Comparison of ENCODE assay signal across 7 mouse cellular contexts in genomic region chr15:99726549-99726948, GRCm38 (mm10). TPM values are rescaled to one million over a fixed set of nuclear protein-coding genes. Genes with fewer than 3 reads are reported as not detected.
DNase-seq lines count a peak whose midpoint lies in the region; ATAC-seq and TF ChIP-seq lines count a peak whose summit lies in the region.

No protein-coding gene starts in this region.

- H3K9me3 ChIP-seq in liver, embryonic 11.5 days (ENCODE audit: control insufficient read depth, low read length) = peaks cover 5% of the 10 kb centered on the region; the same call in 1 of the 2 replicates
- H3K9me3 ChIP-seq in limb, embryonic 11.5 days (ENCODE audit: control insufficient read depth, low read length) = peaks cover 3% of the 10 kb centered on the region; the same call in 1 of the 2 replicates
- H3K9me3 ChIP-seq in stomach, embryonic 14.5 days (ENCODE audit: control insufficient read depth, low read depth, low read length) = no peaks in the 10 kb centered on the region

- peak overlapping the region; percentile 88 for H3K4me3 ChIP-seq in liver, embryonic 11.5 days (ENCODE audit: low read depth, low read length)
- H3K4me3 ChIP-seq in embryonic fibroblast, embryonic 13.5 days (ENCODE audit: insufficient read depth, low read length) = peak overlapping the region; percentile 91
- peak overlapping the region; percentile 78 for H3K4me3 ChIP-seq in limb, embryonic 11.5 days (ENCODE audit: low read depth, low read length)
- peak overlapping the region; percentile 96 for H3K4me3 ChIP-seq in stomach, embryonic 14.5 days (ENCODE audit: low read depth, low read length)

- H3K4me1 ChIP-seq in liver, embryonic 11.5 days (replicated peaks; ENCODE audit: control insufficient read depth, insufficient read depth, low read length) = peaks cover 30% of the 10 kb centered on the region
- 0 out of 2 replicates have a peak, but pooled peaks cover 7% of the 10 kb centered on the region for H3K4me1 ChIP-seq in embryonic fibroblast, embryonic 13.5 days (ENCODE audit: control insufficient read depth, insufficient read depth, low read length)
- peaks cover 19% of the 10 kb centered on the region; the same call in 1 of the 2 replicates for H3K4me1 ChIP-seq in limb, embryonic 11.5 days (ENCODE audit: control insufficient read depth, insufficient read depth, low read length)
- peaks cover 19% of the 10 kb centered on the region for H3K4me1 ChIP-seq in stomach, embryonic 14.5 days (ENCODE audit: control insufficient read depth, insufficient read depth, low read length)

- peak overlapping the region; percentile 87 for H3K9ac ChIP-seq in liver, embryonic 11.5 days (ENCODE audit: low read depth, low read length)
- no peak overlapping the region; the same call in 1 of the 2 replicates for H3K9ac ChIP-seq in limb, embryonic 11.5 days (ENCODE audit: low read length)
- H3K9ac ChIP-seq in stomach, embryonic 14.5 days (replicated peaks; ENCODE audit: low read depth, low read length) = peak overlapping the region; percentile 93; the same call in 1 of the 2 replicates

- no peak for ATAC-seq in liver, embryonic 11.5 days (replicated peaks; ENCODE audit: low FRiP score)
- no peak for ATAC-seq in limb, embryonic 11.5 days (ENCODE audit: insufficient number of reproducible peaks, low FRiP score, low TSS enrichment, low read depth)
- no peak for ATAC-seq in stomach, embryonic 14.5 days (ENCODE audit: insufficient number of reproducible peaks, insufficient read depth, low FRiP score, low read depth)
- ATAC-seq in monocyte, adult 5-6 weeks (replicated peaks; ENCODE audit: insufficient number of reproducible peaks, low FRiP score, low TSS enrichment, poor library complexity, severe bottlenecking) = no peak
- no peak for ATAC-seq in CD4-positive, CD25-positive, alpha-beta regulatory T cell, adult 4 months

- no peak overlapping the region for H3K27ac ChIP-seq in liver, embryonic 11.5 days (ENCODE audit: low read depth, low read length)
- H3K27ac ChIP-seq in embryonic fibroblast, embryonic 13.5 days (ENCODE audit: insufficient read depth, low read length) = no peak overlapping the region
- no peak overlapping the region for H3K27ac ChIP-seq in limb, embryonic 11.5 days (replicated peaks; ENCODE audit: low read depth, low read length)
- no peak overlapping the region for H3K27ac ChIP-seq in stomach, embryonic 14.5 days (ENCODE audit: low read length)

- no peaks in the 10 kb centered on the region for H3K27me3 ChIP-seq in liver, embryonic 11.5 days (replicated peaks; ENCODE audit: control insufficient read depth, insufficient read depth, low read length)
- no peaks in the 10 kb centered on the region for H3K27me3 ChIP-seq in limb, embryonic 11.5 days (ENCODE audit: control insufficient read depth, insufficient read depth, low read length)
- H3K27me3 ChIP-seq in stomach, embryonic 14.5 days (ENCODE audit: control insufficient read depth, insufficient read depth, low read length) = no peaks in the 10 kb centered on the region

- peak overlapping the region; percentile 89 for H3K4me2 ChIP-seq in liver, embryonic 11.5 days
- peak overlapping the region; percentile 79 for H3K4me2 ChIP-seq in limb, embryonic 11.5 days (ENCODE audit: low read depth, severe bottlenecking)
- H3K4me2 ChIP-seq in stomach, embryonic 14.5 days (replicated peaks; ENCODE audit: low read depth, low read length) = peak overlapping the region; percentile 83

- 76% methylated on average over 2 of the region's 2 CpGs for WGBS in liver, embryonic 11.5 days
- 79% methylated on average over 2 of the region's 2 CpGs for WGBS in limb, embryonic 11.5 days
- WGBS in stomach, embryonic 14.5 days = 75% methylated on average over 2 of the region's 2 CpGs

- H3K36me3 ChIP-seq in liver, embryonic 11.5 days (ENCODE audit: control insufficient read depth, insufficient read depth, low read length) = peaks cover 20% of the 10 kb centered on the region
- peaks cover 13% of the 10 kb centered on the region for H3K36me3 ChIP-seq in limb, embryonic 11.5 days (ENCODE audit: control insufficient read depth, insufficient read depth, low read length)
- H3K36me3 ChIP-seq in stomach, embryonic 14.5 days (ENCODE audit: control insufficient read depth, insufficient read depth, low read length) = peaks cover 16% of the 10 kb centered on the region; the same call in 1 of the 2 replicates

- DNase-seq in liver, embryonic 11.5 days (ENCODE audit: low spot score) = no peak
- no peak for DNase-seq in liver
- no peak for DNase-seq in limb, embryonic 11.5 days (ENCODE audit: low spot score)

- TF ChIP-seq POLR2A in embryonic fibroblast, embryonic 13.5 days (IDR thresholded peaks at IDR 0.05; ENCODE audit: low read depth, low read length) = no peak

- TF ChIP-seq CTCF in embryonic fibroblast, embryonic 13.5 days (IDR thresholded peaks at IDR 0.05; ENCODE audit: borderline replicate concordance, insufficient read depth, low read length) = no peak

RNA-seq across cellular contexts. Expression of gene Cox14, which starts 1.1 kb away (rescaled TPM):
- 134 and 153 TPM in 2 replicates for polyA plus RNA-seq in liver, embryonic 11.5 days (2014; fragmentation: Nextera tagmentation; extraction: Ambion mirVana)
- 58.2 and 66.5 TPM in 2 replicates for polyA plus RNA-seq in embryonic fibroblast, embryonic 13.5 days (2011; ENCODE audit: insufficient read length, low read depth, missing spikeins)
- polyA plus RNA-seq in limb, embryonic 11.5 days (2014; fragmentation: Nextera tagmentation; extraction: Ambion mirVana) = 118 and 123 TPM in 2 replicates
- polyA plus RNA-seq in stomach, embryonic 14.5 days (2014; fragmentation: Nextera tagmentation; extraction: Ambion mirVana) = 181 and 193 TPM in 2 replicates
- 33.2 to 55.3 TPM (median 34.4 TPM) in 3 replicates for total RNA-seq in monocyte, adult 5-6 weeks (2017)
- 100 to 1,000 TPM; 139 to 168 TPM for polyA plus RNA-seq in CD4-positive, CD25-positive, alpha-beta regulatory T cell, adult 4 months (2017; shearing (Covaris generic))

RNA-seq across cellular contexts. Expression of gene Gpd1, which starts 9.2 kb away (rescaled TPM):
- polyA plus RNA-seq in liver, embryonic 11.5 days (2014; fragmentation: Nextera tagmentation; extraction: Ambion mirVana) = 3.4 and 4.3 TPM in 2 replicates
- 0.53 and 0.54 TPM in 2 replicates for polyA plus RNA-seq in embryonic fibroblast, embryonic 13.5 days (2011; ENCODE audit: insufficient read length, low read depth, missing spikeins)
- polyA plus RNA-seq in limb, embryonic 11.5 days (2014; fragmentation: Nextera tagmentation; extraction: Ambion mirVana) = 0.07 and 0.27 TPM in 2 replicates
- 0.20 and 0.21 TPM in 2 replicates for polyA plus RNA-seq in stomach, embryonic 14.5 days (2014; fragmentation: Nextera tagmentation; extraction: Ambion mirVana)
- 0.75 to 3.8 TPM in 2 of 3 replicates, not detected in the other for total RNA-seq in monocyte, adult 5-6 weeks (2017)
- under 1 TPM in 1 of 2 experiments, not detected in 1; 0.41 TPM for polyA plus RNA-seq in CD4-positive, CD25-positive, alpha-beta regulatory T cell, adult 4 months (2017; shearing (Covaris generic))

RNA-seq across cellular contexts. Expression of gene Gm17349, which starts 21.3 kb away (rescaled TPM):
- not detected in 2 replicates for polyA plus RNA-seq in liver, embryonic 11.5 days (2014; fragmentation: Nextera tagmentation; extraction: Ambion mirVana)
- not detected in 2 replicates for polyA plus RNA-seq in embryonic fibroblast, embryonic 13.5 days (2011; ENCODE audit: insufficient read length, low read depth, missing spikeins)
- not detected in 2 replicates for polyA plus RNA-seq in limb, embryonic 11.5 days (2014; fragmentation: Nextera tagmentation; extraction: Ambion mirVana)
- not detected in 2 replicates for polyA plus RNA-seq in stomach, embryonic 14.5 days (2014; fragmentation: Nextera tagmentation; extraction: Ambion mirVana)
- 11.3 TPM in 1 of 3 replicates, not detected in the others for total RNA-seq in monocyte, adult 5-6 weeks (2017)
- polyA plus RNA-seq in CD4-positive, CD25-positive, alpha-beta regulatory T cell, adult 4 months (2017; shearing (Covaris generic)) = not detected

RNA-seq across cellular contexts. Expression of gene Smarcd1, which starts 24.6 kb away (rescaled TPM):
- 26.7 and 28.5 TPM in 2 replicates for polyA plus RNA-seq in liver, embryonic 11.5 days (2014; fragmentation: Nextera tagmentation; extraction: Ambion mirVana)
- 28.1 and 36.8 TPM in 2 replicates for polyA plus RNA-seq in embryonic fibroblast, embryonic 13.5 days (2011; ENCODE audit: insufficient read length, low read depth, missing spikeins)
- polyA plus RNA-seq in limb, embryonic 11.5 days (2014; fragmentation: Nextera tagmentation; extraction: Ambion mirVana) = 80.6 and 83.8 TPM in 2 replicates
- polyA plus RNA-seq in stomach, embryonic 14.5 days (2014; fragmentation: Nextera tagmentation; extraction: Ambion mirVana) = 37.8 and 40.1 TPM in 2 replicates
- 24.4 to 29.5 TPM (median 24.5 TPM) in 3 replicates for total RNA-seq in monocyte, adult 5-6 weeks (2017)
- polyA plus RNA-seq in CD4-positive, CD25-positive, alpha-beta regulatory T cell, adult 4 months (2017; shearing (Covaris generic)) = 10 to 100 TPM; 10.0 to 14.8 TPM

RNA-seq across cellular contexts. Expression of gene Cers5, which starts 46.1 kb away (rescaled TPM):
- 32.3 and 34.7 TPM in 2 replicates for polyA plus RNA-seq in liver, embryonic 11.5 days (2014; fragmentation: Nextera tagmentation; extraction: Ambion mirVana)
- polyA plus RNA-seq in embryonic fibroblast, embryonic 13.5 days (2011; ENCODE audit: insufficient read length, low read depth, missing spikeins) = 75.9 and 82.1 TPM in 2 replicates
- polyA plus RNA-seq in limb, embryonic 11.5 days (2014; fragmentation: Nextera tagmentation; extraction: Ambion mirVana) = 70.9 and 75.3 TPM in 2 replicates
- 77.0 and 78.7 TPM in 2 replicates for polyA plus RNA-seq in stomach, embryonic 14.5 days (2014; fragmentation: Nextera tagmentation; extraction: Ambion mirVana)
- 56.2 to 67.9 TPM (median 57.5 TPM) in 3 replicates for total RNA-seq in monocyte, adult 5-6 weeks (2017)
- polyA plus RNA-seq in CD4-positive, CD25-positive, alpha-beta regulatory T cell, adult 4 months (2017; shearing (Covaris generic)) = 10 to 100 TPM; 54.4 to 64.6 TPM
